Mouse (Mus musculus) C2C12 (cell line): ENCODE data around the gene Fam227b. TPM values are rescaled to one million over a fixed set of nuclear protein-coding genes. Genes with fewer than 3 reads are reported as not detected.

Experiments used
- H3K27me3 ChIP-seq: one replicate; pipeline ENCODE4 v1.6.1; 2011; ENCODE audit not compliant: control insufficient read depth, insufficient read depth, insufficient read length
- H3K36me3 ChIP-seq: one replicate; pipeline ENCODE4 v1.6.1; 2011; ENCODE audit not compliant: control insufficient read depth, insufficient read depth
- H3K4me3 ChIP-seq: one replicate; pipeline ENCODE4 v1.5.1; 2011; ENCODE audit warnings: mild to moderate bottlenecking, control low read depth; ENCODE audit not compliant: poor library complexity, insufficient read depth, severe bottlenecking
- H3K79me2 ChIP-seq: one replicate; pipeline ENCODE4 v1.6.1; 2011; ENCODE audit not compliant: control insufficient read depth, insufficient read depth
- H3K79me3 ChIP-seq: one replicate; pipeline ENCODE4 v1.6.1; 2011; ENCODE audit warnings: low read depth, control low read depth
- H3ac ChIP-seq: one replicate; pipeline ENCODE3; 2011; ENCODE audit warnings: low read depth; ENCODE audit not compliant: control insufficient read depth, insufficient read length
- CEBPB ChIP-seq: IDR thresholded peaks from one replicate; pipeline ENCODE4 v1.6.1; 2011; ENCODE audit warnings: low read depth, mild to moderate bottlenecking, control low read depth, moderate library complexity
- CTCF ChIP-seq: IDR thresholded peaks from one replicate; pipeline ENCODE4 v1.5.1; 2011; ENCODE audit not compliant: control insufficient read depth, insufficient read depth, insufficient read length
- FOSL1 ChIP-seq: IDR thresholded peaks from one replicate; pipeline ENCODE4 v1.8.0; 2011; ENCODE audit warnings: mild to moderate bottlenecking, low read length; ENCODE audit not compliant: poor library complexity, insufficient read depth, severe bottlenecking
- MAX ChIP-seq: IDR thresholded peaks from one replicate; pipeline ENCODE4 v1.6.1; 2011; ENCODE audit warnings: mild to moderate bottlenecking, control low read depth
- MYOD1 ChIP-seq: IDR thresholded peaks from one replicate; pipeline ENCODE4 v1.6.1; 2011; ENCODE audit warnings: low read depth; ENCODE audit not compliant: control insufficient read depth, insufficient read length
- MYOG ChIP-seq: IDR thresholded peaks from one replicate; pipeline ENCODE4 v1.6.1; 2011; ENCODE audit not compliant: control insufficient read depth, insufficient read length; ENCODE audit errors: extremely low read depth
- USF1 ChIP-seq: IDR thresholded peaks from one replicate; pipeline ENCODE4 v1.6.1; 2011; ENCODE audit warnings: low read depth, mild to moderate bottlenecking, control low read depth, moderate library complexity
- polyA plus RNA-seq: library from polyadenylated mRNA; unstranded; fragments of >200 nt; fragmentation: generic; extraction: Trizol; gene quantifications from one replicate; pipeline ENCODE4 v1.2.1, GENCODE M21; 2012; ENCODE audit warnings: missing spikeins

The Fam227b gene
- polyA plus RNA-seq, 1 experiment = not detected

DNA sequence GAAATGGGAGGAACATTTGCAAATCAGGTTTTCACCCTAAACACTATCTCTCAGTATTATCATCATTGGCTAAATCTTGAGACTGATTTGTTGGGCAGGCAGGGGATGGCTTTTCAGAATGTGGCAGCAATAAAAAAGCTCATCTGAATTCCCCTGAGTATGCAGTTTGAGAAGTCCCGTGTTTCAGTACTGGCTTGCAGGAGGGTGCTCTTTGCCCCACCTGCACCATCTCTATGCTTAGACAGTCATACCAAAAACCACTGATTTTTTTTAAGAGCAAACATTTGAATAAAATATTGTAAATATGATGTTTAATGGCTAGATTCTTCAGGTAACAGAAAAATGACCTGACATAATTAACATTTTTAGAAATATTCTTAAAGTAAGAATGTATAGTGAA, 82.1 kb downstream of the Fam227b start:
- H3ac ChIP-seq = no peak overlapping the region
- H3K36me3 ChIP-seq = peaks cover 37% of the 10 kb centered on the region
- H3K4me3 ChIP-seq = no peak overlapping the region
- TF ChIP-seq MYOG = no peak
- TF ChIP-seq CTCF = no peak
- H3K79me3 ChIP-seq = peaks cover 60% of the 10 kb centered on the region
- peaks cover 100% of the 10 kb centered on the region for H3K79me2 ChIP-seq
- H3K27me3 ChIP-seq = no peaks in the 10 kb centered on the region

DNA sequence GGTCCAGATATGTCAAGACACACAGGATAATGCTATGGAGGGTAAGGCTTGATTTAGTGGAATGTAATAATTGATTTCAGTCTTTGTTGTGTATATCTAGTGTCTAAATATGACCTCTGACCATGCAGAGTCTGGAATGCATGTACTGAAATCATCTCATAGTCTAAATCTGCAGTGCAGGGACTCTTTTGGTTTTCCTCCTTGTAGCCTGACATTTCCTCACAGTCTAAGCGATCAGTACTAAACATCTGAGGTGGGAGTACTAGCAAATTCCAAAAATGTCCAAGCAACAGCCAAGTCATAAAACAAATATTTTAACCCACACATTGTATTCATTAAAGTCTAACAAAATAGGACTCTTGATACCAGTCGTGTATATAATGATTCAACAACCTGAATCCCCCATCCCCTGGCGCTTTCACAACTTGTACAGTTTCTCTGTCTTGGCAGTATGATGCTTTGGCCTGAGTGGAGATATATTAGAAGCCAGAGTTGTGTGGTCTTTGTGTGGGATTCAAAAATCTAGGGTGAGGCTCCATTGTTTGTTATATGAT, 86.4 kb downstream of the Fam227b start:
- Histone ChIP-seq H3ac (no peak overlapping the region), H3K4me3 (no peak overlapping the region), H3K79me3 (peaks cover 75% of the 10 kb centered on the region), H3K36me3 (peaks cover 34% of the 10 kb centered on the region), H3K27me3 (no peaks in the 10 kb centered on the region), H3K79me2 (peaks cover 100% of the 10 kb centered on the region)
- TF ChIP-seq MYOG = no peak
- no peak for TF ChIP-seq MAX
- no peak for TF ChIP-seq MYOD1

DNA sequence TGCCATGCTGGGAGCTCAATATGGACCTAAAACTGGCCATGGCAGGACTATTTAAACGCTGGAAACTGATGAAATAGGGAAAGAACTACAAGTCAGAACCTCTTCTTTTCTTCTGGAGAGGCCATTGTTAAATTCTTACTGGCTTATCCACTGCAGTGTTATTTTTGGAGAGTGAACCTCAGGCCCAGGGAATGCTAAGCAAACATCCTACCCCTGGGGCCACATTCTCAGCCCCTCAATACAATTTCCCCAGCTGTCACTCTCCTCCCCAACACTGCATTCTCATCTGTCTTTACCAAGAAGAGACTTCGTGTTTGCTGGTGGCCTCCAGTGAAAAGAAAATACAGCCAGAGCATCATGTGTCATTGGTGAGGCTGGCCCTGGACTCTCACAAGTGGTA, 87.0 kb downstream of the Fam227b start:
- peaks cover 100% of the 10 kb centered on the region for H3K79me2 ChIP-seq
- peaks cover 78% of the 10 kb centered on the region for H3K79me3 ChIP-seq
- H3K27me3 ChIP-seq = no peaks in the 10 kb centered on the region
- TF ChIP-seq MYOD1 (no peak), MAX (no peak), MYOG (no peak), CTCF (no peak), FOSL1 (no peak), USF1 (no peak), CEBPB (no peak)
- no peak overlapping the region for H3ac ChIP-seq
- H3K4me3 ChIP-seq = no peak overlapping the region
- H3K36me3 ChIP-seq = peaks cover 32% of the 10 kb centered on the region

GRCm38 (mm10) chr2:126062876-126063275, 88.9 kb downstream of the Fam227b start:
- peaks cover 100% of the 10 kb centered on the region for H3K79me2 ChIP-seq
- H3K4me3 ChIP-seq = no peak overlapping the region
- H3K36me3 ChIP-seq = peaks cover 27% of the 10 kb centered on the region
- no peak for TF ChIP-seq MYOD1
- no peak for TF ChIP-seq MAX
- H3K79me3 ChIP-seq = peaks cover 79% of the 10 kb centered on the region
- H3K27me3 ChIP-seq = no peaks in the 10 kb centered on the region
- no peak overlapping the region for H3ac ChIP-seq

DNA sequence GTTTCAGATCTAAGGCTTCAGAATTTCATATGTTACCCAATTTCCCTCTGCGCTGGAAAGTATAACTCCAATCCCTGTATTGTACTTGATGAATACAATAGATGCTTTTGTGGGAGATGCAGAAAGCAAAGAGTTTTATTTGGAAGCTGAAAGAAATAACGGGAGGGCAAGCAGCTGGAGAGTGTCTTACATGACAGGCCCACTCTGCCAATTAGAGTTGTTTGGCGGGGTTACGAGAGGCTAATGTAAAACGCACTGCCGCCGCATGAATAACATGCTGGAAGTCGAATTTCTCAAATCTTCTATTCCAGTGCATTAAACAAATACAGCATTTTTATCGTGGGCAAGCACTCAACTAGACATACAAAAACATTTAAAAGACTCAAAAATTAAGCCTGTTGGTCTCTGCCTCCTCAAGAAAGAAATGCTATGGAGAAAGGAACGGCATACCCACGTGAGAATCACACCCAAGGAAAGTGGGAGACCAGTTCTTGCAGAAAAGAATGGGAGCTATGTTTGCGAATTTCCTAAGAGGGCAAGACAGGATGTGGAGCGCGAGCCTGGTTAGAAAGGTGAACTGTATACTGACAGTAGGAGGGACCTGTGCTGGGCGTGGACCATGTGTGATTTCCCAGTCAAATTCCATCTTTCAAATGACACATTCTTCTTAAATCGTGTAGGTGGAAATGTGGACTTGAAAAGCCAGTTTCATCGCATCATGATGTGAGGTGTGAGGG, 90.6 kb downstream of the Fam227b start:
- H3K36me3 ChIP-seq = peaks cover 25% of the 10 kb centered on the region
- H3K79me3 ChIP-seq = peaks cover 78% of the 10 kb centered on the region
- H3ac ChIP-seq = no peak overlapping the region
- H3K4me3 ChIP-seq = no peak overlapping the region
- no peaks in the 10 kb centered on the region for H3K27me3 ChIP-seq
- TF ChIP-seq MYOD1 (no peak), CEBPB (no peak), USF1 (no peak), CTCF (no peak), MYOG (no peak), FOSL1 (no peak), MAX (no peak)
- peaks cover 100% of the 10 kb centered on the region for H3K79me2 ChIP-seq

GRCm38 (mm10) chr2:126060595-126060994, 91.2 kb downstream of the Fam227b start:
- peaks cover 100% of the 10 kb centered on the region for H3K79me2 ChIP-seq
- no peaks in the 10 kb centered on the region for H3K27me3 ChIP-seq
- H3K36me3 ChIP-seq = peaks cover 31% of the 10 kb centered on the region
- no peak overlapping the region for H3K4me3 ChIP-seq
- H3ac ChIP-seq = no peak overlapping the region
- peaks cover 79% of the 10 kb centered on the region for H3K79me3 ChIP-seq
- no peak for TF ChIP-seq CEBPB
- TF ChIP-seq USF1 = no peak
- TF ChIP-seq MYOD1 = no peak
- no peak for TF ChIP-seq MYOG
- TF ChIP-seq FOSL1 = no peak
- TF ChIP-seq MAX = no peak
- no peak for TF ChIP-seq CTCF
